Mouse (Mus musculus): ENCODE results near the gene Slc46a1. TPM values are rescaled to one million over a fixed set of nuclear protein-coding genes. Genes with fewer than 3 reads are reported as not detected.

Gene Slc46a1
- polyA plus RNA-seq, 1 experiment from 2014 or later, result 13.3 TPM

DNA sequence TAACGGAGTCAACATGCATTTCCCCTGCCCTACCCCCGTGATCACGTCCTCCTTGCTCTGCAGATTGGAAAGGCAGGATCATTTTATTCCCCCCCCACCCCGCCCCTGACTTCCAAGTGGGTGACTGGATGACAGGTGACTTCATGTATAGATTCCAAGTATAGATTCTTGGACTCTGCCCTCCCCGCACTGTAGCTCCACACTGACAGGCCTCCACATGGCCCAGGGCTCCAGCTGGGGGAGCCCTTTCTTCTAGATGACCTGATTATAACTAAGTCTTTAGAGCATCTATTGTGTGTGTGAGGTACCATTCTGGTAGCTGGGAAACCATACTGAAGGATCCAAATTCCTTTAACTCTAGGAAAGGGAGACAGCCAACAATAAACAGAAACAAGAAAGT is 2.8 kb upstream of the Slc46a1 start:
- WGBS, result 61% methylated on average over 5 of the region's 5 CpGs
- no peaks in the 10 kb centered on the region for H3K27me3 ChIP-seq (replicated peaks)
- H3K27ac ChIP-seq, result no peak overlapping the region
- H3K9ac ChIP-seq, result no peak overlapping the region
- peaks cover 15% of the 10 kb centered on the region for H3K4me1 ChIP-seq (replicated peaks)
- no peaks in the 10 kb centered on the region for H3K36me3 ChIP-seq
- no peaks in the 10 kb centered on the region for H3K9me3 ChIP-seq
- no peak overlapping the region for H3K4me3 ChIP-seq (replicated peaks)
- ATAC-seq, result peak; percentile 54; the same call in 1 of the 2 replicates
- H3K4me2 ChIP-seq (replicated peaks), result 0 out of 2 replicates have a peak overlapping the region, but pooled peaks have one; percentile 20

DNA sequence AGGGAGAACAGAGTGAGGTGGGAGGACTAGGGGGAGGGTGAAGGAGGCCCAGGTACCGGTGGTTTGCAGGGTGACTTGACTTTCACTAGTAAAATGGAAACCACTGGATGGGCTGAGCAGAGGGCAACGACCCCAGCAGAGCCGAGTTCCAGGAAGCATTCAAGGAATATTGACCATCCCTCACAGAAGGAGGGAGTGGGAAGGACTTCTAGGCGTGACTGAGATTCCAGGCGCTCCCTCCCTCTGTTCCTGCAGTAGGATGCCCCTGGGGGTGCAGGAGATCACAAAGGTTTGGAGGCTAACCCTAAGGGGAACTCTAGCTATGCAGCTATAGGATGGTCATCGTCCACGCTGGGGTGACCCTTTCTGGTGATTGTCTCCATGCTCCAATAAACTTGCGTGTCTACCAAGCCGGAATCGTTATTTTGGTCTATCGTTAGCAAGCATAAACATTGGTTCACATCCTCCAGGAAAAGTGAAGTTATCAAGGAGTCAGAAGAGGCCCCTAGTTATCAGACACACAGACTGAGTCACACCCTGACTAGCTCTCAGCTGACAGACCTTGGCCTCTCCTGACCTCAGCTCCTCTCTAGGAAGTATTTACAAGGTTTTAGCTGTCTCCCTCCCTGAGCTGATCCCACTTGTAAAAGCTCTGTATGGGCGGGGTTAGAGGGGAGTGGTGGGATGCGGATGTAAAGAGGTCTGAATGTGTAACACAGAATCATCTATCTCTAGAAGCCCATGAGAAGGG is 2.0 kb upstream of the Slc46a1 start:
- Histone ChIP-seq H3K27ac (no peak overlapping the region), H3K36me3 (no peaks in the 10 kb centered on the region), H3K9ac (no peak overlapping the region), H3K27me3 (replicated peaks) (no peaks in the 10 kb centered on the region), H3K4me3 (replicated peaks) (no peak overlapping the region), H3K9me3 (no peaks in the 10 kb centered on the region), H3K4me2 (replicated peaks) (peak overlapping the region; percentile 20), H3K4me1 (replicated peaks) (peaks cover 15% of the 10 kb centered on the region)
- peak; percentile 52 for ATAC-seq
- WGBS, result 38% methylated on average over 13 of the region's 13 CpGs

DNA sequence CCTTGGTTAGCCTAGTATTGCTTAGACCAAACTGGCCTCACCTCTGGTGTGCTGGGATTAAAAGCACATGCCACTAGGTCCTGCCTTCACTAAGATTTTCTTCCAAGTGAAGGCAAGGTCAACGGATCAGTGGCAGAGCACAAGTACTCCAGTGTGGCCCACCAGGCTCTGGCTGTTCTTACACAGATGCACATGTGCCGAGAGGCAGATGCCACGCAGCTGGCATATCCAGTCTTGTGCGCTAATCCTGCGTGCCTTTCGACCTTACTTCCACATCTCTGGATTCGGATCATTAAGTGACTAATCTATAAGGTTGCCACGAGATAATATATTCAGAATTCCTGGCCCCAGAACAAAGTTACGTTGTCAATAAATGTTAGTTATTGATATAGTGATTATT is 381 bp upstream of the Slc46a1 start:
- Histone ChIP-seq H3K4me1 (replicated peaks) (peaks cover 15% of the 10 kb centered on the region), H3K9ac (peak overlapping the region; percentile 75; the same call in 1 of the 2 replicates), H3K36me3 (no peaks in the 10 kb centered on the region), H3K4me3 (replicated peaks) (peak overlapping the region; percentile 68), H3K9me3 (no peaks in the 10 kb centered on the region), H3K27ac (no peak overlapping the region; the same call in 1 of the 2 replicates), H3K27me3 (replicated peaks) (no peaks in the 10 kb centered on the region), H3K4me2 (replicated peaks) (peak overlapping the region; percentile 90)
- ATAC-seq, result no peak
- 31% methylated on average over 9 of the region's 9 CpGs for WGBS

DNA sequence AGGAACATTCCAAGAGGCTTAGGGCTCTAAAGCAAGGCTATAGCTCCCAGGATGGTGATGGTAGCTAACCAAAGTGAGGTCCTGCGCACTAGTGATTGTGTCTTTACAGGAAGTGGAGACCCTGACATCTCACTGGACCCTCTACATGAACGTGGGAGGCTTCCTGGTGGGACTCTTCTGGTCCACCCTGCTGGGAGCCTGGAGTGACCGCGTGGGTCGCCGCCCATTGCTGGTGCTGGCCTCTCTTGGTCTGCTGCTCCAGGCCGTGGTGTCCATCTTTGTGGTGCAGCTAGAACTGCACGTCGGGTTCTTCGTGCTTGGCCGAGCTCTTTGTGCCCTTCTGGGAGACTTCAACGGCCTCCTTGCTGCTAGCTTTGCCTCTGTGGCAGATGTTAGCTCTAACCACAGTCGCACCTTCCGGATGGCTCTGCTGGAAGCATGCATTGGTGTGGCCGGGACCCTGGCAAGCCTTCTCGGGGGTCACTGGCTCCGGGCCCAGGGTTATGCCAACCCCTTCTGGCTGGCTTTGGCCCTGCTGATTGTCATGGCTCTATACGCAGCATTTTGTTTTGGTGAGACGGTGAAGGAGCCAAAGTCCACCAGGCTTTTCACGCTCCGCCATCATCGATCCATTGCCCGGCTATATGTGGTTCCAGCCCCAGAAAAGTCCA is 880 bp downstream of the Slc46a1 start:
- H3K4me2 ChIP-seq (replicated peaks), result peak overlapping the region; percentile 90
- WGBS, result 70% methylated on average over 23 of the region's 23 CpGs
- H3K9me3 ChIP-seq, result no peaks in the 10 kb centered on the region
- no peaks in the 10 kb centered on the region for H3K36me3 ChIP-seq
- H3K4me3 ChIP-seq (replicated peaks), result peak overlapping the region; percentile 68
- peak overlapping the region; percentile 24; the same call in 1 of the 2 replicates for H3K9ac ChIP-seq
- peaks cover 15% of the 10 kb centered on the region for H3K4me1 ChIP-seq (replicated peaks)
- H3K27ac ChIP-seq, result peak overlapping the region; percentile 89; the same call in 1 of the 2 replicates
- no peaks in the 10 kb centered on the region for H3K27me3 ChIP-seq (replicated peaks)
- ATAC-seq, result 0 out of 2 replicates have a peak, but pooled peaks have one; percentile 6

DNA sequence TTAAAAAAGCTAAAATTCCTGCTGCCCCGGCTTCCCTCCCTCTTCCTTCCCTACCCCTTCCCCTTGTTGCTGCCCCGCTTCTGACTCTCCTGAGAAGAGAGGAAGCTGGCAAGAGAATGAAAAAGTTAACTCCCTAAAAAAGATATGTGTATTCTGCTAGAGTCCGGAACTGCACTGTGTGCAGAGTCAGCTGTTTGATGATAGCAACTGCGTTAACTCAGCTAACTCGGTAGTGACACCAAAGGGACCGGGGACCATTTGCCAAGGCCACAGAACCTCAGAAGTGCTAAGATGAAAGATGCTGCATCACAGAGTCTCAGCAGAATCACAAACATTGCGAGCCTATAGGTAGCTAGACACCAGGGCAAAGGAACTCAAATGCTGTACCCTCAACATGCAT is 2.0 kb downstream of the Slc46a1 start:
- 76% methylated on average over 7 of the region's 7 CpGs for WGBS
- Histone ChIP-seq H3K9me3 (no peaks in the 10 kb centered on the region), H3K4me1 (replicated peaks) (peaks cover 15% of the 10 kb centered on the region), H3K27ac (no peak overlapping the region), H3K27me3 (replicated peaks) (no peaks in the 10 kb centered on the region), H3K36me3 (no peaks in the 10 kb centered on the region), H3K4me3 (replicated peaks) (no peak overlapping the region), H3K4me2 (replicated peaks) (no peak overlapping the region), H3K9ac (no peak overlapping the region)
- no peak for ATAC-seq

DNA sequence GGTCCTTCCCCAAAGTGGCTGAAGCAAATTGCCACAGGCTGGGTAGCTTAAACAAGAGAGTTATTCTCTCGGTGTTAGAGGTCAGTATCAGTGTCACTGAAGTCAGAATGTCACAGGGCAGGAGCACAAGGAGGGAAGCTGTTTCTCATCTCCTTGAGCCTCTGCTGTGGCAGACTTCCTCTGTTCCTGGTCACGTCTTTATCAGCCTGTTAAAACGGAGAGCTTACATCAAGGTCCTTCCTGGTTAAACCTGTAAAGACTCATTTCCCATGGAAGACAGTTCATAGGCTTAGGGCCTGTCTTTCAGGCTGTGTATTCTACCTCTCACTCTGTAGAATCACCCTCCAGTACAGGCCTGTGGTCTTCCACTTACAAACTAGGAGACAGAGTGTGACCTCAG is 2.4 kb downstream of the Slc46a1 start:
- Histone ChIP-seq H3K27me3 (replicated peaks) (no peaks in the 10 kb centered on the region), H3K9ac (no peak overlapping the region), H3K4me3 (replicated peaks) (no peak overlapping the region), H3K27ac (no peak overlapping the region), H3K9me3 (no peaks in the 10 kb centered on the region), H3K36me3 (no peaks in the 10 kb centered on the region), H3K4me2 (replicated peaks) (no peak overlapping the region), H3K4me1 (replicated peaks) (peaks cover 15% of the 10 kb centered on the region)
- no peak for ATAC-seq
- WGBS, result 62% methylated on average over 3 of the region's 3 CpGs

DNA sequence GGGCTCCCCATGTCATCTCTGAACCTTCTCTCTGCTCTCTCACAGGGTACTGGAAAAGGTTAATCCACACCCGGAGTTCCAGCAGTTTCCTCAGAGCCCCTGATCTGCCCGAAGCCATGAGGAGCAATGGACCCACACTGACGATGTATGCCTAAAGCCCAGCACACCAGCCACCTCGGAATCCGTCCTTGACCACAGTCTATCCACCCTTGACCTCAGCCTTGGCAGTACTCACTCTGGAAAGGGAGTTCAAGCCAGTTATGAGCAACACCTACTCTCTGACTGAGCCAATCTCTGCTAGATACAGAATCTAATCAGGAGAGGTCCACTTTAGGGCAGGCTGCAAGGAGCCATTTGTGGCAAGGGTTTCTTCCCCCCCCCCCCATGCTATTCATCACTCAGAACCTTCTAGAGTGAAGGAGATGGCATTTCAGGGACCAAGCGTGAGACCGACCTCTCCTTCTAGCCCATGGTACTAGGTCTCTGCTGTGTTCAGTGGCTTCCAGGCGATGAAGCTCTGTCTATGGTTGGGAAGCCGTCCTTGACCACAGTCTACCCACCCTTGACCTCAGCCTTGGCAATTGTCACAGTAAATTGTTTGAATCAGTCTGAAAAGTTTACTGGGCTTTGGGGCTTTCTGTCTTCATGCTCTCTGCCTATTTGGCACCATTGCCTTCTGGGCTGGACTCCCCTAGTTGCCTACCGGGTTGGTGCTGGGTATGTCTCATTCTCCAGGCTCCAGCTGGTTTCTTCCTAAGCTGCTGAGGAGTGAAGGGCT is 6.0 kb downstream of the Slc46a1 start:
- Histone ChIP-seq H3K27me3 (replicated peaks) (no peaks in the 10 kb centered on the region), H3K4me3 (replicated peaks) (no peak overlapping the region), H3K9ac (no peak overlapping the region), H3K27ac (no peak overlapping the region), H3K4me1 (replicated peaks) (peaks cover 1% of the 10 kb centered on the region; the same call in 1 of the 2 replicates), H3K36me3 (no peaks in the 10 kb centered on the region), H3K4me2 (replicated peaks) (no peak overlapping the region), H3K9me3 (no peaks in the 10 kb centered on the region)
- WGBS, result 93% methylated on average over 10 of the region's 10 CpGs
- ATAC-seq, result no peak

DNA sequence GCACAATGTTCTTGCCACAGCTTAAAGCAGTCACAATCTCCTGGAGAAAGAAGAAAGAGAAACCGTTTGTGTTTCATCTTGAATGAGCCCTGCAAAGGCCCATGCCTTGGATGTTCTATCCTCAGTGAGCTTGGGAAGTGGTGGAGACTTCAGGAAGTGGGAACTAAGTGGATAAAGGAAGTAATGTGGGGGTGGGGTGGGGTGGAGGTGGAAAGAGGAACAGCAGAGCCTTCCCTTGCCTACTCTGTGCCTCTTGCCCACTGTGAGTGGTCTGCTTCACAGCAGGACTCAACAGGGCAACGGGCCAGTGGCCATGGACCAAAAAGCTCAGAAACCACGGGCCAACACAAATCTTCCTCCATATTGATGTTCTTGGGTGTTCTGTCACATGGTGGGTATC is 9.8 kb downstream of the Slc46a1 start:
- Histone ChIP-seq H3K27me3 (replicated peaks) (no peaks in the 10 kb centered on the region), H3K36me3 (no peaks in the 10 kb centered on the region), H3K4me2 (replicated peaks) (no peak overlapping the region), H3K4me3 (replicated peaks) (no peak overlapping the region), H3K9me3 (no peaks in the 10 kb centered on the region), H3K4me1 (replicated peaks) (no peaks in the 10 kb centered on the region), H3K27ac (no peak overlapping the region), H3K9ac (no peak overlapping the region)
- WGBS, result 81% methylated on average over 3 of the region's 3 CpGs
- ATAC-seq, result no peak

DNA sequence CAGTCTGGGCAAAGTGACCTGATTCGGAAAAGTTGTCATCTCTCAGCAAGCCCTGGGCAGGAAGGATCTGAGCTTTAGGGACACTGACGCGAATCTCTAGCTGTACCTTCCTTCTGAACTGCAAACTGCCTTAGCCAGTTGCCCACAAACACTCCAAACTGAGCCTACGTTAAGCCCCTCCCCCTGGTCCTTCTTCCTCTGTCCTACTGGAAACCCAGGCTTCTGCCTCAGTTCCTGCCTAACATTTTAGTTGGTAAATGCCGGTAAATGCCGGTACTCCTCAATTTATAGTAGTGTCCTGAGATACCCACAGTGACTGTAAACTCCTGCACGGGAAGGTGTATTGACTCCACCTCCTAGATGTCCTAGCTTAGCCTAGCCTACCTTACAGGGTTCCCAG is 18.1 kb downstream of the Slc46a1 start:
- ATAC-seq, result no peak
- WGBS, result 49% methylated on average over 7 of the region's 7 CpGs

DNA sequence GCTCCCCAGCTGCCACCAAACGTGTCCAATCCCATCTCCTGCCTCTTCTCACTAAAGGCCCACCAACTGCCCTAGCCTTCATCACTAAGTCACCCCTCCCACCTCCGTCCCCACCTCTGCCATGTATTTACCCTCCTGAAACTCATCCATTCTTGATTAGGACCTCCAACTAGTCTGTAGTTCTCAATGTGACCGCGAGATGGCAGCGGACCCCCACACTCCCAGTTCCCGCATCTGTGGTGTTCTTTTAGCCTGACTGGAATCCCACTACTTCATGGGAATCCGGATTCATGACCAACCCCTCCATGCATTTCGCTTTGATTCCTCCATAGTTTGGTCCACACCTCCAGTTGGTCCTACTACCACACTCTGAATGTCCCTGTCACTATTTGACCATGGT is 22.7 kb downstream of the Slc46a1 start:
- Histone ChIP-seq H3K4me3 (replicated peaks) (no peak overlapping the region), H3K4me1 (replicated peaks) (peaks cover 7% of the 10 kb centered on the region), H3K9me3 (no peaks in the 10 kb centered on the region), H3K36me3 (no peaks in the 10 kb centered on the region), H3K27me3 (replicated peaks) (peaks cover 54% of the 10 kb centered on the region), H3K4me2 (replicated peaks) (no peak overlapping the region), H3K9ac (no peak overlapping the region), H3K27ac (no peak overlapping the region)
- no peak for ATAC-seq
- WGBS, result 4% methylated on average over 8 of the region's 8 CpGs

More for the DNA sequence above, 18.1 kb downstream of the Slc46a1 start:
- no peak overlapping the region for H3K9ac ChIP-seq
- H3K9me3 ChIP-seq, result no peaks in the 10 kb centered on the region
- H3K4me1 ChIP-seq (replicated peaks), result no peaks in the 10 kb centered on the region
- H3K36me3 ChIP-seq, result no peaks in the 10 kb centered on the region
- no peak overlapping the region for H3K4me3 ChIP-seq (replicated peaks)
- peaks cover 25% of the 10 kb centered on the region for H3K27me3 ChIP-seq (replicated peaks)
- H3K4me2 ChIP-seq (replicated peaks), result no peak overlapping the region
- H3K27ac ChIP-seq, result no peak overlapping the region

DNA sequence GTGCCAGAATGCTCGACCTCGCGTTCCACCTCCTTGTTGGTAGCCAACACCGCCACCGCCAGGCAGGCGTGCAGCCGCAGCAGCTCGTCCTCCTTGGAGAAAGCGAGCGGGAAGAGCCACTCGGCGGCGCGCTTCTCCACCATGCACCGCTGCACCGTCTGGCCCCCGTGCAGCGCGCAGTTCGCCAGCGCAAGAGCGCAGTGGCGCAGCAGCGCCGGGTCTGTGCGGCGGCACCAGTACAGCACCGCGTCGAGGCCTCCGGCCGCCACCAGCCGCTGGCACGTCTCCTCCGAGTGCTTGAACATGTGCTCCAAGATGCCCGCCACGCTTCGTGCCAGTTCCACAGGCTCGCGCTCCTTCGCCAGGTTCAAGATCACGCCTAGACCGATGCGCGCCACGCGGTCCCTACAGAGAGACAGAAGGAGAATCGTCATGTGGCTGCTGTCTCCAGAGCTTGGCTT is 25.3 kb downstream of the Slc46a1 start:
- WGBS, result 6% methylated on average over 48 of the region's 48 CpGs
- no peak overlapping the region for H3K9ac ChIP-seq
- no peaks in the 10 kb centered on the region for H3K9me3 ChIP-seq
- peaks cover 59% of the 10 kb centered on the region for H3K27me3 ChIP-seq (replicated peaks)
- no peak overlapping the region for H3K27ac ChIP-seq
- peak overlapping the region; percentile 56 for H3K4me2 ChIP-seq (replicated peaks)
- no peaks in the 10 kb centered on the region for H3K36me3 ChIP-seq
- peak; percentile 59 for ATAC-seq
- H3K4me3 ChIP-seq (replicated peaks), result peak overlapping the region; percentile 29
- peaks cover 7% of the 10 kb centered on the region for H3K4me1 ChIP-seq (replicated peaks)

DNA sequence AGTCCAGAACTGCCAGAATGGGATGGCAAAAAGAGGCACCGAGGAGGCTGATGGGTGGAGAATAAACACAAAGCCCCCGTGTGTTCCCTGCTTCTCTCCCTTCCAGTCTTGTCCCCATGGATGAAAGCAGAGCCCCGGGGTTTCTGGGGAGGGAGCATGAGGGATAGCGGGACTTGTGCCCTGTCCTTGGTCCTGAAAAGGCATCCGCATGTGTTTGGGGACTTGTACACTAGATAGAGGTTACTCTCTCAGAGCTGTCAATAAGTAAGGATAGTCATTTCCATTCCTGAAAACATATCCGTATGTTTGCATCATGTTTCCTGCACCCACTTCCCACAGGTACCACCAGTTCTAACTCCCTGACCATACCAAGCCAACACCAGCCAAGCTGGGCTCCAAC is 30.4 kb downstream of the Slc46a1 start:
- no peak overlapping the region for H3K9ac ChIP-seq
- no peaks in the 10 kb centered on the region for H3K9me3 ChIP-seq
- H3K36me3 ChIP-seq, result no peaks in the 10 kb centered on the region
- no peak overlapping the region for H3K27ac ChIP-seq
- H3K4me2 ChIP-seq (replicated peaks), result no peak overlapping the region
- ATAC-seq, result no peak
- peaks cover 32% of the 10 kb centered on the region for H3K27me3 ChIP-seq (replicated peaks)
- H3K4me1 ChIP-seq (replicated peaks), result peaks cover 12% of the 10 kb centered on the region
- WGBS, result 5% methylated on average over 6 of the region's 6 CpGs
- no peak overlapping the region for H3K4me3 ChIP-seq (replicated peaks)
